Mouse (Mus musculus): Measurements from ENCODE around the gene H2-Eb1. TPM values are rescaled to one million over a fixed set of nuclear protein-coding genes. Genes with fewer than 3 reads are reported as not detected.
A peak's percentile ranks its signal among the peaks of the same experiment; 100 is the strongest.

The H2-Eb1 gene
- 3.6 and 5.0 TPM in 2 replicates for polyA plus RNA-seq (2015; fragmentation: Nextera tagmentation; extraction: Ambion mirVana)

- no peaks in the 10 kb centered on the region for H3K9me3 ChIP-seq (replicated peaks)
- ATAC-seq (ENCODE audit: insufficient number of reproducible peaks, low FRiP score, low TSS enrichment, low read depth): peak; percentile 74
- no peak within 1 kb of the TSS for H3K9ac ChIP-seq
- H3K4me2 ChIP-seq (replicated peaks): no peak within 1 kb of the TSS
- no peaks in the 10 kb centered on the region for H3K36me3 ChIP-seq
- H3K4me3 ChIP-seq (replicated peaks): no peak within 1 kb of the TSS
- H3K27me3 ChIP-seq: no peaks in the 10 kb centered on the region; the same call in 1 of the 2 replicates
- 0 out of 2 replicates have a peak, but pooled peaks cover 8% of the 10 kb centered on the region for H3K4me1 ChIP-seq
- no peak within 1 kb of the TSS for H3K27ac ChIP-seq (replicated peaks)
Observed at GRCm38 (mm10) chr17:34305380-34306030, at the start of gene H2-Eb1. Gene H2-Eb1 (plus strand): TSS chr17:34305867.

- 80% methylated on average over 5 of the region's 5 CpGs for WGBS
- Histone ChIP-seq H3K9me3 (replicated peaks) (no peaks in the 10 kb centered on the region), H3K4me1 (no peaks in the 10 kb centered on the region), H3K4me3 (replicated peaks) (no peak overlapping the region), H3K9ac (no peak overlapping the region), H3K27ac (replicated peaks) (no peak overlapping the region), H3K4me2 (replicated peaks) (no peak overlapping the region), H3K36me3 (no peaks in the 10 kb centered on the region), H3K27me3 (peaks cover 5% of the 10 kb centered on the region; the same call in 1 of the 2 replicates)
- no peak for ATAC-seq (ENCODE audit: insufficient number of reproducible peaks, low FRiP score, low TSS enrichment, low read depth)
Observed at GRCm38 (mm10) chr17:34256501-34256900, 49.2 kb upstream of the H2-Eb1 start.

GRCm38 (mm10) chr17:34257594-34258375, 47.9 kb upstream of the H2-Eb1 start, which contains the start of gene H2-Ab1:
Gene H2-Ab1 (plus strand): TSS chr17:34257689.
- Histone ChIP-seq H3K27ac (replicated peaks) (no peak within 1 kb of the TSS), H3K36me3 (no peaks in the 10 kb centered on the region), H3K4me3 (replicated peaks) (no peak within 1 kb of the TSS), H3K9ac (no peak within 1 kb of the TSS), H3K27me3 (peaks cover 5% of the 10 kb centered on the region; the same call in 1 of the 2 replicates), H3K4me2 (replicated peaks) (no peak within 1 kb of the TSS), H3K9me3 (replicated peaks) (no peaks in the 10 kb centered on the region), H3K4me1 (no peaks in the 10 kb centered on the region)
- 68% methylated on average over 11 of the region's 11 CpGs for WGBS
- ATAC-seq (ENCODE audit: insufficient number of reproducible peaks, low FRiP score, low TSS enrichment, low read depth): no peak

- H3K9me3 ChIP-seq (replicated peaks): no peaks in the 10 kb centered on the region
- no peak overlapping the region for H3K27ac ChIP-seq (replicated peaks)
- no peak overlapping the region for H3K4me3 ChIP-seq (replicated peaks)
- H3K9ac ChIP-seq: no peak overlapping the region
- H3K4me1 ChIP-seq: peaks cover 22% of the 10 kb centered on the region
- WGBS: 42% methylated on average over 5 of the region's 5 CpGs
- no peak for ATAC-seq (ENCODE audit: insufficient number of reproducible peaks, low FRiP score, low TSS enrichment, low read depth)
- peaks cover 29% of the 10 kb centered on the region for H3K27me3 ChIP-seq
- H3K36me3 ChIP-seq: no peaks in the 10 kb centered on the region
- H3K4me2 ChIP-seq (replicated peaks): no peak overlapping the region
Observed at GRCm38 (mm10) chr17:34260551-34260950, 45.1 kb upstream of the H2-Eb1 start.

- H3K4me1 ChIP-seq: peaks cover 22% of the 10 kb centered on the region
- no peaks in the 10 kb centered on the region for H3K9me3 ChIP-seq (replicated peaks)
- peaks cover 25% of the 10 kb centered on the region for H3K27me3 ChIP-seq
- no peak overlapping the region for H3K4me3 ChIP-seq (replicated peaks)
- H3K27ac ChIP-seq (replicated peaks): no peak overlapping the region
- no peak overlapping the region for H3K4me2 ChIP-seq (replicated peaks)
- H3K36me3 ChIP-seq: no peaks in the 10 kb centered on the region
- H3K9ac ChIP-seq: no peak overlapping the region
- ATAC-seq (ENCODE audit: insufficient number of reproducible peaks, low FRiP score, low TSS enrichment, low read depth): no peak
- 16% methylated on average over 4 of the region's 4 CpGs for WGBS
Observed at GRCm38 (mm10) chr17:34261502-34261901, 44.2 kb upstream of the H2-Eb1 start.

GRCm38 (mm10) chr17:34263068-34263467, 42.6 kb upstream of the H2-Eb1 start:
- Histone ChIP-seq H3K36me3 (no peaks in the 10 kb centered on the region), H3K9ac (no peak overlapping the region), H3K27me3 (peaks cover 25% of the 10 kb centered on the region), H3K9me3 (replicated peaks) (no peaks in the 10 kb centered on the region), H3K4me2 (replicated peaks) (peak overlapping the region; percentile 98), H3K4me1 (peaks cover 22% of the 10 kb centered on the region), H3K4me3 (replicated peaks) (peak overlapping the region; percentile 51), H3K27ac (replicated peaks) (no peak overlapping the region)
- 0% methylated on average over 8 of the region's 8 CpGs for WGBS
- ATAC-seq (ENCODE audit: insufficient number of reproducible peaks, low FRiP score, low TSS enrichment, low read depth): peak; percentile 74; the same call in 1 of the 2 replicates

GRCm38 (mm10) chr17:34263811-34264371, 41.8 kb upstream of the H2-Eb1 start:
- no peaks in the 10 kb centered on the region for H3K9me3 ChIP-seq (replicated peaks)
- peak overlapping the region; percentile 98 for H3K4me2 ChIP-seq (replicated peaks)
- WGBS: 5% methylated on average over 14 of the region's 14 CpGs
- peaks cover 22% of the 10 kb centered on the region for H3K4me1 ChIP-seq
- H3K9ac ChIP-seq: no peak overlapping the region
- peak overlapping the region; percentile 51 for H3K4me3 ChIP-seq (replicated peaks)
- ATAC-seq (ENCODE audit: insufficient number of reproducible peaks, low FRiP score, low TSS enrichment, low read depth): no peak
- peaks cover 25% of the 10 kb centered on the region for H3K27me3 ChIP-seq
- H3K27ac ChIP-seq (replicated peaks): no peak overlapping the region
- H3K36me3 ChIP-seq: no peaks in the 10 kb centered on the region

- peak overlapping the region; percentile 98 for H3K4me2 ChIP-seq (replicated peaks)
- H3K36me3 ChIP-seq: no peaks in the 10 kb centered on the region
- no peaks in the 10 kb centered on the region for H3K9me3 ChIP-seq (replicated peaks)
- no peak overlapping the region for H3K27ac ChIP-seq (replicated peaks)
- H3K4me1 ChIP-seq: peaks cover 22% of the 10 kb centered on the region
- under 1% methylated on average over 79 of the region's 93 CpGs for WGBS
- H3K4me3 ChIP-seq (replicated peaks): peak overlapping the region; percentile 51
- peaks cover 25% of the 10 kb centered on the region for H3K27me3 ChIP-seq
- ATAC-seq (ENCODE audit: insufficient number of reproducible peaks, low FRiP score, low TSS enrichment, low read depth): 0 out of 2 replicates have a peak, but pooled peaks have one; percentile 43
- peak overlapping the region; percentile 28 for H3K9ac ChIP-seq
Observed at GRCm38 (mm10) chr17:34264452-34265351, 41.0 kb upstream of the H2-Eb1 start.

- 76% methylated on average over 2 of the region's 2 CpGs for WGBS
- no peak overlapping the region for H3K4me3 ChIP-seq (replicated peaks)
- H3K9me3 ChIP-seq (replicated peaks): no peaks in the 10 kb centered on the region
- peaks cover 23% of the 10 kb centered on the region for H3K27me3 ChIP-seq
- ATAC-seq (ENCODE audit: insufficient number of reproducible peaks, low FRiP score, low TSS enrichment, low read depth): no peak
- no peak overlapping the region for H3K4me2 ChIP-seq (replicated peaks)
- no peaks in the 10 kb centered on the region for H3K36me3 ChIP-seq
- peaks cover 20% of the 10 kb centered on the region for H3K4me1 ChIP-seq
- H3K9ac ChIP-seq: no peak overlapping the region
- no peak overlapping the region for H3K27ac ChIP-seq (replicated peaks)
Observed at GRCm38 (mm10) chr17:34268262-34268661, 37.4 kb upstream of the H2-Eb1 start.

GRCm38 (mm10) chr17:34268748-34269147, 36.9 kb upstream of the H2-Eb1 start:
- Histone ChIP-seq H3K36me3 (no peaks in the 10 kb centered on the region), H3K27me3 (peaks cover 19% of the 10 kb centered on the region), H3K9me3 (replicated peaks) (no peaks in the 10 kb centered on the region), H3K4me3 (replicated peaks) (no peak overlapping the region), H3K4me2 (replicated peaks) (no peak overlapping the region), H3K27ac (replicated peaks) (no peak overlapping the region), H3K4me1 (peaks cover 16% of the 10 kb centered on the region), H3K9ac (no peak overlapping the region)
- no peak for ATAC-seq (ENCODE audit: insufficient number of reproducible peaks, low FRiP score, low TSS enrichment, low read depth)
- 80% methylated on average over 2 of the region's 2 CpGs for WGBS

Measured in embryonic facial prominence, embryonic 15.5 days (tissue).